Mouse (Mus musculus): ENCODE data around the gene Umodl1. TPM values are rescaled to one million over a fixed set of nuclear protein-coding genes. Genes with fewer than 3 reads are reported as not detected.

Gene Umodl1
- polyA plus RNA-seq, 1 experiment from 2014 or later = 0.65 TPM

GRCm38 (mm10) chr17:31024782-31025125, 70.3 kb downstream of the Umodl1 start:
- no peak for DNase-seq (ENCODE audit: low spot score)
- 51% methylated on average over 5 of the region's 5 CpGs for WGBS

DNA sequence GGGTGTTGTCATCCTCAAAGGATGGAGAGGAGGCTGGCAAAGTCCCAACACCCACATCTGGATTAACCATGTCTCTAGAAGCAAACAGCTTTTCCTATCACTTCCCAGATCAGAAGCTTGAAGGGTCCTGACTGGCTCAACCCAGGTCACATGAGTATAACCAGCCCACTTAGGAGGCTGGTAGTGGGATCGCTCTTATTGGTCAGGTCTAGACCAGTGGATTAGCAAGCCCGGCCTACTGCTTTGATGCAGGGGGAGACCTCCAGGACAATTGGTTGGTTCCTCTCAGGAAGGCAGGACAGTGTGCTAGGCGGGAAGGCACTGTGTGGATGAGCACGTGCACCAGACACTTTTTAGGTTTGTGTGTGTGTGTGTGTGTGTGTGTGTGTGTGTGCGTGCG, 72.5 kb downstream of the Umodl1 start:
- 86% methylated on average over 6 of the region's 6 CpGs for WGBS
- peak; percentile 41; the same call in 1 of the 2 replicates for ATAC-seq (ENCODE audit: low read depth)
- H3K27ac ChIP-seq (replicated peaks; ENCODE audit: low read depth, low read length) = no peak overlapping the region

More at GRCm38 (mm10) chr17:31024782-31025125, 70.3 kb downstream of the Umodl1 start:
- Histone ChIP-seq H3K4me3 (ENCODE audit: low read depth, low read length) (no peak overlapping the region), H3K9ac (ENCODE audit: low read depth, low read length) (no peak overlapping the region), H3K36me3 (ENCODE audit: control insufficient read depth, insufficient read depth, low read length) (no peaks in the 10 kb centered on the region), H3K4me1 (ENCODE audit: control insufficient read depth, insufficient read depth, low read length) (no peaks in the 10 kb centered on the region), H3K27me3 (replicated peaks; ENCODE audit: control insufficient read depth, insufficient read depth, low read length) (no peaks in the 10 kb centered on the region), H3K4me2 (ENCODE audit: low read depth, low read length) (no peak overlapping the region), H3K27ac (replicated peaks; ENCODE audit: low read depth, low read length) (no peak overlapping the region), H3K9me3 (ENCODE audit: control insufficient read depth, low read length) (no peaks in the 10 kb centered on the region)
- no peak for ATAC-seq (ENCODE audit: low read depth)

GRCm38 (mm10) chr17:31027723-31028122, 73.3 kb downstream of the Umodl1 start:
- ATAC-seq (ENCODE audit: low read depth) (no peak), DNase-seq (ENCODE audit: low spot score) (no peak)
- no peak overlapping the region for H3K27ac ChIP-seq (replicated peaks; ENCODE audit: low read depth, low read length)
- no peaks in the 10 kb centered on the region for H3K36me3 ChIP-seq (ENCODE audit: control insufficient read depth, insufficient read depth, low read length)
- peaks cover 10% of the 10 kb centered on the region; the same call in 1 of the 2 replicates for H3K9me3 ChIP-seq (ENCODE audit: control insufficient read depth, low read length)
- H3K9ac ChIP-seq (ENCODE audit: low read depth, low read length) = no peak overlapping the region
- H3K27me3 ChIP-seq (replicated peaks; ENCODE audit: control insufficient read depth, insufficient read depth, low read length) = no peaks in the 10 kb centered on the region
- no peak overlapping the region for H3K4me3 ChIP-seq (ENCODE audit: low read depth, low read length)
- 78% methylated on average over 6 of the region's 6 CpGs for WGBS
- H3K4me1 ChIP-seq (ENCODE audit: control insufficient read depth, insufficient read depth, low read length) = no peaks in the 10 kb centered on the region
- no peak overlapping the region for H3K4me2 ChIP-seq (ENCODE audit: low read depth, low read length)

More for the DNA sequence above, 72.5 kb downstream of the Umodl1 start:
- no peak for DNase-seq (ENCODE audit: low spot score)
- no peaks in the 10 kb centered on the region for H3K4me1 ChIP-seq (ENCODE audit: control insufficient read depth, insufficient read depth, low read length)
- H3K9me3 ChIP-seq (ENCODE audit: control insufficient read depth, low read length) = peaks cover 5% of the 10 kb centered on the region; the same call in 1 of the 2 replicates
- no peaks in the 10 kb centered on the region for H3K36me3 ChIP-seq (ENCODE audit: control insufficient read depth, insufficient read depth, low read length)
- no peaks in the 10 kb centered on the region for H3K27me3 ChIP-seq (replicated peaks; ENCODE audit: control insufficient read depth, insufficient read depth, low read length)
- H3K4me3 ChIP-seq (ENCODE audit: low read depth, low read length) = no peak overlapping the region
- no peak overlapping the region for H3K4me2 ChIP-seq (ENCODE audit: low read depth, low read length)
- H3K9ac ChIP-seq (ENCODE audit: low read depth, low read length) = no peak overlapping the region

DNA sequence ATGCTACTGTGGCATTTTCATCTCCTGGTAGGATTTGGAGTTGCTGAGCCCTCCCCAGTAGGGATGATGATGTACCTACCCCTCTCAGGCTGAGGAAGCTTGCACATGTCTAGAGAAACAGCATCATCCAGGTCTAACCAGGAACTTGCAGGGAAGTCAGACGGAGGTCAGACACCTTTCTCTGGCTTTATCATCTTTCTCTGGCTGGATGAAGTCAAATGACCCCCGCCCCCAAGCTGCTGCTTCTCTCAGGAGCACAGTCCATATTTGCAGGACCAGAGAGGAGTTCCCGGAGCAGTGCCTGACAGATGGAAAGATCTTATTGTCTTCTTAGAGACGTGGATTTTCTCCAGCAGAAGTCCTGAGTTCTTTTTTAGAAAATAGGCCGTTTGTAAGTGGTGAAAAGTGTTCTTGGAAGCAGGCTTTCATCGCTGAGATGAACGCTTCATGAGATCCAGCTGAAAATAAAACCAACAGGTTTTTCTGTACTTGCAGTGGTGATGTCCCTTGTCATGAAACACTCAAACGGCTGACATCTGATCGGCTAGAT, 74.5 kb downstream of the Umodl1 start:
- ATAC-seq (ENCODE audit: low read depth) (no peak), DNase-seq (ENCODE audit: low spot score) (no peak)
- H3K9me3 ChIP-seq (ENCODE audit: control insufficient read depth, low read length) = peaks cover 10% of the 10 kb centered on the region; the same call in 1 of the 2 replicates
- no peak overlapping the region for H3K9ac ChIP-seq (ENCODE audit: low read depth, low read length)
- no peaks in the 10 kb centered on the region for H3K4me1 ChIP-seq (ENCODE audit: control insufficient read depth, insufficient read depth, low read length)
- H3K27ac ChIP-seq (replicated peaks; ENCODE audit: low read depth, low read length) = no peak overlapping the region
- no peaks in the 10 kb centered on the region for H3K36me3 ChIP-seq (ENCODE audit: control insufficient read depth, insufficient read depth, low read length)
- H3K4me3 ChIP-seq (ENCODE audit: low read depth, low read length) = no peak overlapping the region
- no peaks in the 10 kb centered on the region for H3K27me3 ChIP-seq (replicated peaks; ENCODE audit: control insufficient read depth, insufficient read depth, low read length)
- 69% methylated on average over 9 of the region's 9 CpGs for WGBS
- no peak overlapping the region for H3K4me2 ChIP-seq (ENCODE audit: low read depth, low read length)

DNA sequence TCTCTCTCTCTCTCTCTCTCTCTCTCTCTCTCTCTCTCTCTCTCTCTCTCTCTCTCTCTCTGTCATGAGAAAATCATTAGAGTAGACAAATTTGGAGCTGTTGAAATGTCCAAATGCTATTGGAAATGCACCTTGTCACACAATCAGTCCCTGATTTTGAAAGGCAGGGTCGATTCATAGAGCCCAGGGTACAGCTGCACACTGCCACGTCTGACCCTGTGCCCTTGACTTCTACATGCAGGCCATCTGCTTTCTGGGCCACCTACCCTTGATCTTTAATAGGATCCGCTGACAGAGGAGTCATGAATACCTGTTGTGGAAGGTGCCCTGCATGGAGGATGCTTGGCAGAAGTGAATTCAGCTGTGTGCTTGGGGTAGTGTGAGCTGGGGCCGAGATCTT, 75.0 kb downstream of the Umodl1 start:
- Histone ChIP-seq H3K9ac (ENCODE audit: low read depth, low read length) (no peak overlapping the region), H3K36me3 (ENCODE audit: control insufficient read depth, insufficient read depth, low read length) (no peaks in the 10 kb centered on the region), H3K4me3 (ENCODE audit: low read depth, low read length) (no peak overlapping the region), H3K4me2 (ENCODE audit: low read depth, low read length) (no peak overlapping the region), H3K27ac (replicated peaks; ENCODE audit: low read depth, low read length) (no peak overlapping the region), H3K9me3 (ENCODE audit: control insufficient read depth, low read length) (peaks cover 10% of the 10 kb centered on the region; the same call in 1 of the 2 replicates), H3K27me3 (replicated peaks; ENCODE audit: control insufficient read depth, insufficient read depth, low read length) (no peaks in the 10 kb centered on the region), H3K4me1 (ENCODE audit: control insufficient read depth, insufficient read depth, low read length) (no peaks in the 10 kb centered on the region)
- WGBS = 73% methylated on average over 4 of the region's 4 CpGs
- ATAC-seq (ENCODE audit: low read depth) (no peak), DNase-seq (ENCODE audit: low spot score) (no peak)

GRCm38 (mm10) chr17:31032341-31032740, 77.9 kb downstream of the Umodl1 start:
- Histone ChIP-seq H3K4me1 (ENCODE audit: control insufficient read depth, insufficient read depth, low read length) (peaks cover 7% of the 10 kb centered on the region; the same call in 1 of the 2 replicates), H3K9ac (ENCODE audit: low read depth, low read length) (no peak overlapping the region), H3K27ac (replicated peaks; ENCODE audit: low read depth, low read length) (no peak overlapping the region), H3K36me3 (ENCODE audit: control insufficient read depth, insufficient read depth, low read length) (no peaks in the 10 kb centered on the region), H3K9me3 (ENCODE audit: control insufficient read depth, low read length) (peaks cover 10% of the 10 kb centered on the region; the same call in 1 of the 2 replicates), H3K4me2 (ENCODE audit: low read depth, low read length) (no peak overlapping the region), H3K27me3 (replicated peaks; ENCODE audit: control insufficient read depth, insufficient read depth, low read length) (no peaks in the 10 kb centered on the region), H3K4me3 (ENCODE audit: low read depth, low read length) (no peak overlapping the region)
- DNase-seq (ENCODE audit: low spot score) (no peak), ATAC-seq (ENCODE audit: low read depth) (no peak)
- 90% methylated on average over 4 of the region's 4 CpGs for WGBS

DNA sequence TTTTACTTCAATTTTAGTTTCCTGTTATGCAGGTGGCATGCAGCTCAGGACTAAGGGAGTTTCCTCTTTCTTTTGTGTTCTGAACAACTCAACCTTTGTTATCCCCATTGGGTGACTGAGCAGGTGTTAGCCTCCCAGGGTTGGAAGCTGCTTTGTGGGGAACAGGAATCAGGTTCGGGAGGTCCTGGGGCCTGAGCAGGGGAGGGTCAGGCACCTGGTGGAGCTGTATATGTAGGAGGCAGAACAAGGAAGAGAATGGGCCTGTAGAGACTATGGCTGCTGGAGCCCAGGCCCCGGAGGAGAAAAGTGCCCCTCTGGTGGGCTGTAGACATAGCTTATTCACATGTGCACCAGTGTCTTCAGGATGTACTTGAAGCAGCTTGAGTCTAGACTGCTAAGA, 78.8 kb downstream of the Umodl1 start:
- no peaks in the 10 kb centered on the region for H3K27me3 ChIP-seq (replicated peaks; ENCODE audit: control insufficient read depth, insufficient read depth, low read length)
- H3K9ac ChIP-seq (ENCODE audit: low read depth, low read length) = no peak overlapping the region
- no peak overlapping the region for H3K4me3 ChIP-seq (ENCODE audit: low read depth, low read length)
- ATAC-seq (ENCODE audit: low read depth) = peak; percentile 70; the same call in 1 of the 2 replicates
- H3K4me2 ChIP-seq (ENCODE audit: low read depth, low read length) = no peak overlapping the region
- H3K4me1 ChIP-seq (ENCODE audit: control insufficient read depth, insufficient read depth, low read length) = peaks cover 9% of the 10 kb centered on the region; the same call in 1 of the 2 replicates
- WGBS = 59% methylated on average over 2 of the region's 2 CpGs
- H3K27ac ChIP-seq (replicated peaks; ENCODE audit: low read depth, low read length) = no peak overlapping the region
- no peak for DNase-seq (ENCODE audit: low spot score)
- H3K9me3 ChIP-seq (ENCODE audit: control insufficient read depth, low read length) = peaks cover 10% of the 10 kb centered on the region; the same call in 1 of the 2 replicates
- H3K36me3 ChIP-seq (ENCODE audit: control insufficient read depth, insufficient read depth, low read length) = no peaks in the 10 kb centered on the region

DNA sequence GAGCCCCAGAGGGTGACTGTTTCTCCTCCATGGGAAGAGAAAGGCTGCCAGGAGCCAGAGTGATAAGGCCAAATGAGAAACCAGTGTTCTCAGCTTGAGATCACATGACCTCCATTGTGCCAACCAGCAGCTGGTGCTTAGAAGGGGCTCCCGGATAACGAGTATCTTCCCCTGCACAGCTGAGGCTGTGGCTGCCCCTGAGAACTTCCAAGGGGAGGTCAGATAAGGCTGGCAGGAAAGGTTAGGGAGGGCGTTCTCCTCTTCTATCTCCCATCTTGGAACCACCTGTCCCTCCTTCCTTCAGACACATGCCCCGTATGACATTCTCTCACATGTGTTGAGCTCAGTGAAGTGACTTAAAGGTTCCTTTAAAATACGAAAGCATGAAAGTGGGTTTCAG, 79.7 kb downstream of the Umodl1 start:
- Histone ChIP-seq H3K27me3 (replicated peaks; ENCODE audit: control insufficient read depth, insufficient read depth, low read length) (no peaks in the 10 kb centered on the region), H3K4me3 (ENCODE audit: low read depth, low read length) (no peak overlapping the region), H3K9me3 (ENCODE audit: control insufficient read depth, low read length) (peaks cover 10% of the 10 kb centered on the region; the same call in 1 of the 2 replicates), H3K4me2 (ENCODE audit: low read depth, low read length) (no peak overlapping the region), H3K9ac (ENCODE audit: low read depth, low read length) (no peak overlapping the region), H3K36me3 (ENCODE audit: control insufficient read depth, insufficient read depth, low read length) (no peaks in the 10 kb centered on the region), H3K27ac (replicated peaks; ENCODE audit: low read depth, low read length) (no peak overlapping the region), H3K4me1 (ENCODE audit: control insufficient read depth, insufficient read depth, low read length) (peaks cover 9% of the 10 kb centered on the region; the same call in 1 of the 2 replicates)
- DNase-seq (ENCODE audit: low spot score) (no peak), ATAC-seq (ENCODE audit: low read depth) (no peak)
- WGBS = 52% methylated on average over 5 of the region's 5 CpGs

Data from embryonic facial prominence, embryonic 14.5 days (tissue).